Mouse (Mus musculus) liver, adult 2 months (tissue): ENCODE data around the gene Dmgdh. TPM values are rescaled to one million over a fixed set of nuclear protein-coding genes. Genes with fewer than 3 reads are reported as not detected.

Experiments used
- DNase-seq: peaks from one replicate; pipeline ENCODE4 v3.0.0-alpha.2; 2011; ENCODE audit warnings: low read depth, low spot score; ENCODE audit errors: extremely low read depth
- H3K27ac ChIP-seq: fragments of 200-500 bp; replicated peaks from 2 replicates; pipeline ENCODE4 v1.5.1; 2012; ENCODE audit warnings: low read depth, mild to moderate bottlenecking, control low read depth, inconsistent platforms, low read length; ENCODE audit not compliant: insufficient read depth
- H3K27me3 ChIP-seq: fragments of 200-500 bp; 2 replicates; pipeline ENCODE4 v1.6.1; 2012; ENCODE audit warnings: mild to moderate bottlenecking, moderate library complexity, low read length, inconsistent platforms; ENCODE audit not compliant: control insufficient read depth, insufficient read depth
- H3K36me3 ChIP-seq: fragments of 200-500 bp; 2 replicates; pipeline ENCODE4 v1.6.1; 2012; ENCODE audit warnings: low read length, inconsistent platforms; ENCODE audit not compliant: control insufficient read depth, insufficient read depth
- H3K4me1 ChIP-seq: fragments of 200-500 bp; 2 replicates; pipeline ENCODE4 v1.6.1; 2011; ENCODE audit warnings: low read length; ENCODE audit not compliant: control insufficient read depth, insufficient read depth
- H3K4me3 ChIP-seq: fragments of 200-500 bp; 2 replicates; pipeline ENCODE4 v1.5.1; 2011; ENCODE audit warnings: low read depth, mild to moderate bottlenecking, control low read depth, low read length, moderate library complexity; ENCODE audit not compliant: insufficient read depth
- H3K79me2 ChIP-seq: fragments of 200-500 bp; 2 replicates; pipeline ENCODE4 v1.6.1; 2012; ENCODE audit warnings: inconsistent platforms, mild to moderate bottlenecking, low read length, moderate library complexity; ENCODE audit not compliant: control insufficient read depth, insufficient read depth
- H3K9ac ChIP-seq: fragments of 200-500 bp; 2 replicates; pipeline ENCODE4 v1.6.1; 2012; ENCODE audit warnings: low read depth, mild to moderate bottlenecking, control low read depth, inconsistent platforms, low read length
- CTCF ChIP-seq: fragments of 200-500 bp; IDR thresholded peaks from 2 replicates; pipeline ENCODE4 v1.5.1; 2011; ENCODE audit warnings: low read depth, low read length, control low read depth
- POLR2A ChIP-seq: fragments of 200-500 bp; IDR thresholded peaks from 2 replicates; pipeline ENCODE4 v1.6.1; 2011; ENCODE audit warnings: low read length, control low read depth; ENCODE audit not compliant: insufficient read depth; ENCODE audit errors: extremely low read depth
- WGBS: fragments of 180-500 bp; shearing (Covaris S2); methylation state at CpG from one replicate; pipeline ENCODE4 v1.1.7; 2018; 5-methylcytosine and 5-hydroxymethylcytosine counted together
- polyA plus RNA-seq: library from polyadenylated mRNA; depleted of rRNA; stranded (reverse); fragments of >200 nt; gene quantifications from 2 replicates; pipeline ENCODE4 v1.2.3, GENCODE M21; 2012; rRNA removed
- total RNA-seq: library from RNA; depleted of rRNA; stranded (reverse); fragments of >200 nt; gene quantifications from 2 replicates; pipeline ENCODE4 v1.2.3, GENCODE M21; 2014; rRNA removed

The Dmgdh gene
- 234 and 283 TPM in 2 replicates for total RNA-seq
- polyA plus RNA-seq = 132 and 197 TPM in 2 replicates

GRCm38 (mm10) chr13:93674131-93674561 is at the start of gene Dmgdh, which contains the start of gene Bhmt2:
TSS of gene Dmgdh (plus strand) at chr13:93674433.
TSS of gene Bhmt2 (minus strand) at chr13:93674302.
- TF ChIP-seq POLR2A = peak; percentile 62; the same call in 1 of the 2 replicates
- peak; percentile 23; the same call in 1 of the 2 replicates for TF ChIP-seq CTCF
- Histone ChIP-seq H3K27ac (peak within 1 kb of the TSS; percentile 91), H3K4me3 (peak within 1 kb of the TSS; percentile 77)

GRCm38 (mm10) chr13:93628861-93629260 is 45.4 kb upstream of the Dmgdh start:
- no peak for DNase-seq
- Histone ChIP-seq H3K79me2 (no peaks in the 10 kb centered on the region), H3K36me3 (peaks cover 77% of the 10 kb centered on the region), H3K4me1 (peaks cover 16% of the 10 kb centered on the region), H3K9ac (no peak overlapping the region), H3K4me3 (no peak overlapping the region), H3K27me3 (no peaks in the 10 kb centered on the region), H3K27ac (no peak overlapping the region)
- TF ChIP-seq POLR2A (no peak), CTCF (no peak)
- WGBS = 44% methylated on average over 6 of the region's 6 CpGs

More at GRCm38 (mm10) chr13:93674131-93674561, at the start of gene Dmgdh, which contains the start of gene Bhmt2:
- DNase-seq = peak; percentile 76
- H3K79me2 ChIP-seq = peaks cover 17% of the 10 kb centered on the region; the same call in 1 of the 2 replicates
- H3K9ac ChIP-seq = peak within 1 kb of the TSS; percentile 86
- H3K27me3 ChIP-seq = no peaks in the 10 kb centered on the region
- peaks cover 14% of the 10 kb centered on the region for H3K4me1 ChIP-seq
- 3% methylated on average over 31 of the region's 31 CpGs for WGBS
- peaks cover 19% of the 10 kb centered on the region for H3K36me3 ChIP-seq

GRCm38 (mm10) chr13:93630941-93631705 is 43.1 kb upstream of the Dmgdh start:
- 33% methylated on average over 10 of the region's 10 CpGs for WGBS
- TF ChIP-seq CTCF (no peak), POLR2A (no peak)
- H3K4me3 ChIP-seq = no peak overlapping the region
- peaks cover 27% of the 10 kb centered on the region for H3K4me1 ChIP-seq
- peak; percentile 65 for DNase-seq
- H3K36me3 ChIP-seq = peaks cover 67% of the 10 kb centered on the region
- no peaks in the 10 kb centered on the region for H3K27me3 ChIP-seq
- H3K9ac ChIP-seq = no peak overlapping the region
- 0 out of 2 replicates have a peak overlapping the region, but pooled peaks have one; percentile 1 for H3K27ac ChIP-seq
- no peaks in the 10 kb centered on the region for H3K79me2 ChIP-seq

GRCm38 (mm10) chr13:93632927-93633326 is 41.3 kb upstream of the Dmgdh start:
- Histone ChIP-seq H3K79me2 (no peaks in the 10 kb centered on the region), H3K4me1 (peaks cover 27% of the 10 kb centered on the region), H3K36me3 (peaks cover 54% of the 10 kb centered on the region), H3K27me3 (no peaks in the 10 kb centered on the region), H3K9ac (no peak overlapping the region), H3K27ac (no peak overlapping the region; the same call in 1 of the 2 replicates), H3K4me3 (no peak overlapping the region)
- 27% methylated on average over 5 of the region's 5 CpGs for WGBS
- TF ChIP-seq POLR2A (no peak), CTCF (no peak)
- DNase-seq = peak; percentile 57

GRCm38 (mm10) chr13:93636561-93636960 is 37.7 kb upstream of the Dmgdh start:
- Histone ChIP-seq H3K79me2 (no peaks in the 10 kb centered on the region), H3K4me1 (peaks cover 45% of the 10 kb centered on the region), H3K27ac (peak overlapping the region; percentile 92), H3K4me3 (peak overlapping the region; percentile 81), H3K36me3 (peaks cover 24% of the 10 kb centered on the region), H3K9ac (peak overlapping the region; percentile 86), H3K27me3 (no peaks in the 10 kb centered on the region)
- TF ChIP-seq POLR2A (no peak), CTCF (no peak)
- no peak for DNase-seq
- WGBS = 34% methylated on average over 1 of the region's 1 CpGs
